Mouse (Mus musculus) forebrain, embryonic 11.5 days (tissue): Measurements from ENCODE around the gene Olfr1198. TPM values are rescaled to one million over a fixed set of nuclear protein-coding genes. Genes with fewer than 3 reads are reported as not detected.

Source experiments
- ATAC-seq: fragments of 200-750 bp; cut with Nextera tagmentation; replicated peaks from 2 replicates; pipeline ENCODE4 v1.8.0; 2017; ENCODE audit warnings: moderate TSS enrichment; ENCODE audit not compliant: low FRiP score
- DNase-seq: peaks from one replicate; pipeline ENCODE4 v3.0.0-alpha.2; 2017; ENCODE audit warnings: low spot score
- H3K27ac ChIP-seq: fragments of 300-500 bp; sonication (generic); 2 replicates; pipeline ENCODE4 v1.5.1; 2014; ENCODE audit warnings: low read depth, low read length
- H3K27me3 ChIP-seq: fragments of 300-500 bp; sonication (generic); 2 replicates; pipeline ENCODE4 v1.6.1; 2014; ENCODE audit warnings: mild to moderate bottlenecking, low read length, mixed read lengths; ENCODE audit not compliant: control insufficient read depth, insufficient read depth
- H3K36me3 ChIP-seq: fragments of 300-500 bp; sonication (generic); 2 replicates; pipeline ENCODE4 v1.6.1; 2014; ENCODE audit warnings: mild to moderate bottlenecking, low read length, moderate library complexity, mixed read lengths; ENCODE audit not compliant: control insufficient read depth, insufficient read depth
- H3K4me1 ChIP-seq: fragments of 300-500 bp; sonication (generic); replicated peaks from 2 replicates; pipeline ENCODE4 v1.6.1; 2014; ENCODE audit warnings: low read length, mixed read lengths; ENCODE audit not compliant: control insufficient read depth, insufficient read depth
- H3K4me2 ChIP-seq: fragments of 300-500 bp; sonication (generic); 2 replicates; pipeline ENCODE4 v1.6.1; 2014; ENCODE audit warnings: low read depth, mild to moderate bottlenecking, low read length, moderate library complexity, mixed read lengths; ENCODE audit not compliant: severe bottlenecking
- H3K4me3 ChIP-seq: fragments of 300-500 bp; sonication (generic); 2 replicates; pipeline ENCODE4 v1.5.1; 2014; ENCODE audit warnings: low read depth, low read length
- H3K9ac ChIP-seq: fragments of 300-500 bp; sonication (generic); 2 replicates; pipeline ENCODE4 v1.6.1; 2014; ENCODE audit warnings: low read length
- H3K9me3 ChIP-seq: fragments of 300-500 bp; sonication (generic); 2 replicates; pipeline ENCODE4 v1.6.1; 2016; ENCODE audit warnings: low read length, mixed read lengths; ENCODE audit not compliant: control insufficient read depth
- WGBS: fragments of 180-500 bp; shearing (Covaris S2); extraction: QIAGEN DNeasy Blood & Tissue Kit; methylation state at CpG from one replicate; pipeline ENCODE4 v1.1.7; 2014; 5-methylcytosine and 5-hydroxymethylcytosine counted together
- polyA plus RNA-seq: library from polyadenylated mRNA; unstranded; fragments of >200 nt; fragmentation: Nextera tagmentation; extraction: Ambion mirVana; gene quantifications from 2 replicates; pipeline ENCODE4 v1.2.1, GENCODE M21; 2014

The Olfr1198 gene
- not detected in 2 replicates for polyA plus RNA-seq

DNA sequence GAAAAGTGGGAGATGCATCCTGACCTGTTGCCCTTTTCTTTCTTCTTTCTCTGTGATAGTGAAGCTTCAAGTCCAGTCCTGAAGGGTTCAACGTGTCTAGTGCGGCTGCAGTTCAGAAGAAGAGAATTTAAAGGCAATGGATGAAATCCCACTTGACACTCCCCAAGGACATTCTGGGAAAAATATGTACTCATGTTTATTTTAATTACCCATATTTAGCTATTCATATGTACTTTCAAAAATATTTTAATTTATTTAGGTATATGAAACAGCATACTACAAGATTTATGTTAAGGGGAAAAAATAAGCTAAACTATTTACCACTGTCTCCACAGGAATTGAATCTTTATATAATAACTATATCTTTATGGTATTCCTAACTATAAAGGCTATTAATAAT, at the start of gene Olfr1198:
TSS of gene Olfr1198 (minus strand) at position 101 of the 400 bp plus-strand sequence.
- 92% methylated on average over 2 of the region's 2 CpGs for WGBS
- no peaks in the 10 kb centered on the region for H3K4me1 ChIP-seq
- H3K4me3 ChIP-seq, result no peak within 1 kb of the TSS
- no peaks in the 10 kb centered on the region for H3K27me3 ChIP-seq
- no peaks in the 10 kb centered on the region for H3K36me3 ChIP-seq
- no peak within 1 kb of the TSS for H3K27ac ChIP-seq
- H3K4me2 ChIP-seq, result no peak within 1 kb of the TSS
- DNase-seq (no peak), ATAC-seq (no peak)
- H3K9me3 ChIP-seq, result no peaks in the 10 kb centered on the region
- H3K9ac ChIP-seq, result no peak within 1 kb of the TSS

DNA sequence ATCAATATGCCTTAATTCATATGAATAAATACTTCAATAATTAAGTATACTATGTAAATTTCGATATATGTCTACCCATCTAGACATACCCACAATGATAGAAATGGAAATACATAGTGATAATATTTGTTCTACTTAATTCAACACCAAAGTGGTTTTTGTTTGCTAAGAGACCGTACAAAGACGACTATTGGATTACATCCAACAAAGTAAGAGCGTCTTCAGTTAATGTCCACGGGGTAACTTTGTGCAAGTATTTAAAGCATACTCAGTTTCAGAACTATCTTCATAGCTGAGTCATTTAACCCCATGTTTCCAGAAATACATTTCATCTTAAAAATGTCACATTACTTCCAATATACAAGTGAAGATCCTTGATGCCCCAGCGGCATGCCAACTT, 41.6 kb upstream of the Olfr1198 start, which contains the start of gene Olfr1201:
TSS of gene Olfr1201 (plus strand) at position 301 of the 400 bp plus-strand sequence.
- 86% methylated on average over 6 of the region's 6 CpGs for WGBS
- Histone ChIP-seq H3K36me3 (no peaks in the 10 kb centered on the region), H3K9ac (no peak within 1 kb of the TSS), H3K4me1 (no peaks in the 10 kb centered on the region), H3K4me3 (no peak within 1 kb of the TSS), H3K9me3 (no peaks in the 10 kb centered on the region), H3K27me3 (no peaks in the 10 kb centered on the region), H3K4me2 (no peak within 1 kb of the TSS), H3K27ac (no peak within 1 kb of the TSS)
- ATAC-seq, result no peak
- no peak for DNase-seq

DNA sequence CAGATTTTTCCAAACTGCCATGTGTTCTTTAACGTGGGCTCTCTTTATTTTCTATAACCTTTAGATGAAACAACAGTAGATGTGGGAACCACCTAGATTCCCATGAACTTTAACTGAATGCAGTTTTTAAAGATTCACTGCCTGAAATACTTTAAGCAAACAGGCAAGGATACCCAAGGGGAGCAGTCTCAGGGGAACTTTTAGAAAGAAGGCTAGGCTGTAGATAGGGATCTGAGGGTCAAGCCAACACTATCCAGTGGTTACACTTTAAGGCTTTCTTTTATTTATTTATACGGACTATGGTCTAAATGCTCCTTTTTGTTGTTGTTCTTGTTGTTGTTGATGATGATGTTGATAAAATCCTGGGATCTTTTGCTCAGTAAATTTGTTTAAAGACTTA, 19.2 kb upstream of the Olfr1198 start, which contains the start of gene Olfr1200:
TSS of gene Olfr1200 (minus strand) at position 101 of the 400 bp plus-strand sequence.
- Histone ChIP-seq H3K4me3 (no peak within 1 kb of the TSS), H3K9ac (no peak within 1 kb of the TSS), H3K9me3 (no peaks in the 10 kb centered on the region), H3K27ac (no peak within 1 kb of the TSS), H3K4me2 (no peak within 1 kb of the TSS), H3K27me3 (no peaks in the 10 kb centered on the region), H3K4me1 (no peaks in the 10 kb centered on the region), H3K36me3 (no peaks in the 10 kb centered on the region)
- WGBS, result 85% methylated on average over 2 of the region's 2 CpGs
- DNase-seq (no peak), ATAC-seq (no peak)

DNA sequence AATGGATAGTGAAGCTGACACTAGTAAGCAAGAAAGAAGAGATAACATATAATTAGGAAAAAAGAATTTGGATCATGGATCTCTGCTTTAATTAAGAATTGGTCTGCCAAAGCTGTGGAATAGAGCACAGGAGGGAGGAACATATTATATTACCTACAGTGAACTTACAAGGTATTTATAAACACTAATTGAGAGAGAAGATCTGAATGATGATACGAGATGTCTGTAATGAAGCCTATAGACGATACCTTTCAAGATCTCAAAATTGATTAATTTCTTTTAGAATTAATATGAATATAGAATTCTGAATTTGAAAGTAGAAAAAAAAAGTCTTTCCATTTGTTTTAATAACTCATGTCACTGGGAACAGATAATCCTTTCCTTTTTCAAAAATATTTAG, 9.2 kb upstream of the Olfr1198 start, which contains the start of gene Olfr1199:
TSS of gene Olfr1199 (minus strand) at position 101 of the 400 bp plus-strand sequence.
- no peak for DNase-seq
- Histone ChIP-seq H3K9ac (no peak within 1 kb of the TSS), H3K27me3 (no peaks in the 10 kb centered on the region), H3K27ac (no peak within 1 kb of the TSS), H3K4me3 (no peak within 1 kb of the TSS), H3K4me1 (no peaks in the 10 kb centered on the region), H3K36me3 (no peaks in the 10 kb centered on the region), H3K4me2 (no peak within 1 kb of the TSS), H3K9me3 (no peaks in the 10 kb centered on the region)
- WGBS, result 82% methylated on average over 2 of the region's 2 CpGs
- no peak for ATAC-seq

DNA sequence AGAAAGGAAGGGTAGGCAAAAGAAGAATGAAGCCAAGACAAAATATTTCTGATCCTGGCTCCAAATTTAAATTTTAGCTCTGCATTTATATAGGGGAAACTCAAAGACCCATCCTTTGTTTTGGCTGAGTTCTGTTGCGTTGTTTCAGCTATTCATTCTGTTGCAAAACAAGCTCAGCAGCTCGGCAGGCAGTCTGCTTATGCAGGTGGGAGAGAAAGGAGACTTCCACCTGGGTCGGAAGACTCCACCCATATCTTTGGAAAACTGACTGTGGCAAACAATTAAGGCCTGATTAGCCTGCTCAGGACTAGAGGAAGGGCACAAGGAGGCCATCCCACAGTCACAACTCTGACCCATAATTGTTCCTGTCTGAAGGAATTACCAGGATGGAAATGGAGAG, 7.8 kb downstream of the Olfr1198 start:
- no peaks in the 10 kb centered on the region for H3K4me1 ChIP-seq
- no peak overlapping the region for H3K9ac ChIP-seq
- DNase-seq, result no peak
- H3K27me3 ChIP-seq, result no peaks in the 10 kb centered on the region
- H3K4me2 ChIP-seq, result no peak overlapping the region
- no peak overlapping the region for H3K27ac ChIP-seq
- no peak for ATAC-seq
- H3K36me3 ChIP-seq, result no peaks in the 10 kb centered on the region
- H3K4me3 ChIP-seq, result no peak overlapping the region
- no peaks in the 10 kb centered on the region for H3K9me3 ChIP-seq
- 60% methylated on average over 3 of the region's 3 CpGs for WGBS

DNA sequence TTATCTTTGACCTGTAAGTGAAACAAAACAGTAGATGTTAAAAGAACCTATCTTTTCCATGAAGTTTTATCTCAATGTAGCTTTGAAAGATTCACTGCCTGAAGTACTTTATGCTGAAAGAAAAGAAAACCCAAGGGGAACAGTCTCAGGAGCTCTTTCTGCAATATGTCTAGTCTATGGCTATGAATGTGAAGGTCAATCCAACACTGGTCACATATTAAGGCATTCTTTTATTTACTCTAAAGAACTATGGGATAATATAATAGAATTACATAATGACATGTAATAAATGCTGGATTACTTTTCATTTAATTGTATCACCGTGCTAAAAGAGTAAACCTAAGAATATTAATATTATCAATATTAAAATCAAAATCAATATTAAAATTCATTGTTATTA, 18.9 kb downstream of the Olfr1198 start, which contains the start of gene Olfr1197:
TSS of gene Olfr1197 (minus strand) at position 101 of the 400 bp plus-strand sequence.
- Histone ChIP-seq H3K9me3 (no peaks in the 10 kb centered on the region), H3K27ac (no peak within 1 kb of the TSS), H3K4me2 (no peak within 1 kb of the TSS), H3K4me3 (no peak within 1 kb of the TSS), H3K4me1 (no peaks in the 10 kb centered on the region), H3K9ac (no peak within 1 kb of the TSS), H3K36me3 (no peaks in the 10 kb centered on the region), H3K27me3 (no peaks in the 10 kb centered on the region)
- DNase-seq, result no peak
- ATAC-seq, result no peak
- WGBS, result 91% methylated on average over 1 of the region's 1 CpGs

DNA sequence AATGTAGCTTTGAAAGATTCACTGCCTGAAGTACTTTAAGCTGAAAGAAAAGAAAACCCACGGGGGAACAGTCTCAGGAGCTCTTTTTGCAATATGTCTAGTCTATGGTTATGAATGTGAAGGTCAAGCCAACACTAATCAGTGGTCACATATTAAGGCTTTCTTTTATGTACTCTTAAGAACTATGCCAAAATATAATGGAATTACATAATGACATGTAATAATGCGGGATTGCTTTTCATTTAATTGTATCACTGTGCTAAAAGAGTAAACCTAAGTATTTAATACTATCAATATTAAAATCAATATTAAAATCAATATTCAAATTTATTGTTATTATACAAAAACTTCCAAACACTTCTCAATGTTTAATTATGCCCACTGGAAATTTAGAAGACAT, 46.7 kb downstream of the Olfr1198 start, which contains the start of gene Olfr1196:
TSS of gene Olfr1196 (minus strand) at position 101 of the 400 bp plus-strand sequence.
- DNase-seq, result no peak
- ATAC-seq, result no peak
- Histone ChIP-seq H3K27ac (no peak within 1 kb of the TSS), H3K4me3 (no peak within 1 kb of the TSS), H3K9me3 (no peaks in the 10 kb centered on the region), H3K36me3 (no peaks in the 10 kb centered on the region), H3K4me2 (no peak within 1 kb of the TSS), H3K4me1 (no peaks in the 10 kb centered on the region), H3K27me3 (no peaks in the 10 kb centered on the region), H3K9ac (no peak within 1 kb of the TSS)
- WGBS, result 89% methylated on average over 2 of the region's 2 CpGs

Other genes with a start within 250 kb of the Olfr1198 start
- gene Olfr1186, start 232.8 kb downstream of the Olfr1198 start, polyA plus RNA-seq, result not detected in 2 replicates
- not detected in 2 replicates for gene Olfr1188, start 194.4 kb downstream of the Olfr1198 start, polyA plus RNA-seq
- not detected in 2 replicates for gene Olfr1189, start 164.9 kb downstream of the Olfr1198 start, polyA plus RNA-seq
- gene Olfr1191-ps1, start 110.8 kb downstream of the Olfr1198 start, polyA plus RNA-seq, result not detected in 2 replicates
- not detected in 2 replicates for gene Olfr1192-ps1, start 102.9 kb downstream of the Olfr1198 start, polyA plus RNA-seq
- not detected in 2 replicates for gene Olfr1193, start 75.7 kb downstream of the Olfr1198 start, polyA plus RNA-seq
- gene Olfr1195, start 62.2 kb downstream of the Olfr1198 start, polyA plus RNA-seq, result not detected in 2 replicates
- not detected in 2 replicates for gene Olfr1196, start 46.8 kb downstream of the Olfr1198 start, polyA plus RNA-seq
- gene Olfr1197, start 19.0 kb downstream of the Olfr1198 start, polyA plus RNA-seq, result not detected in 2 replicates
- not detected in 2 replicates for gene Olfr1199, start 9.1 kb upstream of the Olfr1198 start, polyA plus RNA-seq
- not detected in 2 replicates for gene Olfr1200, start 19.1 kb upstream of the Olfr1198 start, polyA plus RNA-seq
- gene Olfr1201, start 41.7 kb upstream of the Olfr1198 start, polyA plus RNA-seq, result not detected in 2 replicates
- gene Olfr1202, start 63.1 kb upstream of the Olfr1198 start, polyA plus RNA-seq, result not detected in 2 replicates
- gene Olfr1205, start 78.4 kb upstream of the Olfr1198 start, polyA plus RNA-seq, result not detected in 2 replicates
- gene Olfr1204, start 97.9 kb upstream of the Olfr1198 start, polyA plus RNA-seq, result not detected in 2 replicates
- not detected in 2 replicates for gene Olfr1206, start 111.9 kb upstream of the Olfr1198 start, polyA plus RNA-seq
- not detected in 2 replicates for gene Olfr1208, start 150.9 kb upstream of the Olfr1198 start, polyA plus RNA-seq
- gene Olfr1209, start 163.8 kb upstream of the Olfr1198 start, polyA plus RNA-seq, result not detected in 2 replicates
- gene Olfr1211, start 186.7 kb upstream of the Olfr1198 start, polyA plus RNA-seq, result not detected in 2 replicates
- gene Olfr1212, start 202.6 kb upstream of the Olfr1198 start, polyA plus RNA-seq, result not detected in 2 replicates
- gene Gm13762, start 228.9 kb upstream of the Olfr1198 start, polyA plus RNA-seq, result not detected in 2 replicates
- gene Olfr1214, start 241.3 kb upstream of the Olfr1198 start, polyA plus RNA-seq, result not detected in 2 replicates